Mouse (Mus musculus) effector memory CD4-positive, alpha-beta T cell, adult 7 months (primary cell): ENCODE data around the gene Sytl3. TPM values are rescaled to one million over a fixed set of nuclear protein-coding genes. Genes with fewer than 3 reads are reported as not detected.

Source experiments
- polyA plus RNA-seq: library from polyadenylated mRNA; unstranded; fragments of 100-300 nt; shearing (Covaris generic); gene quantifications from one replicate; pipeline ENCODE4 v1.2.1, GENCODE M21; 2017

Gene Sytl3
- polyA plus RNA-seq, result 239 TPM

DNA sequence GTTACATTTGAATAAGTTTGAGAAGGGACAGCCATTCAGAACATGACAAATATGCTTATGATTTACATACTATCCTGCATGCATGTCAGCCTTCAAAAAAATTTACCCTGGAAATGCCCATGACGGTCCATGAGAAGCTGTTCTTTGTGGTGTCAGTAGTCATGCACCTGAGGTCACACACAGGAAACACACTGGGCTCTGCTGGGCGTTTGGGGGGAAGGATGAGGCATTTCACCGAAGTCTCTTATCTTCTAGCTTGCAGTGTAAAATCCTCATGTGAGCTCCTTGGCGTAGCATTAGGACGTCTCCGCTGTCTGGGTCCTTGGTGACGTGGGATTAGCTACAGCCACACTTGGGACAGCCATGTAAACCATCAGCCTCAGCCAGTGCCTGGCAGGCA is at the start of gene Sytl3:
TSS of gene Sytl3 (plus strand) at position 293 of the 400 bp plus-strand sequence.

GRCm38 (mm10) chr17:6655567-6656281 is 3.2 kb upstream of the Sytl3 start, which contains the start of gene Dynlt1f:
Gene Dynlt1f, minus strand, starts transcription at chr17:6655900.

GRCm38 (mm10) chr17:6782611-6783005 is 123.7 kb downstream of the Sytl3 start, which contains the start of gene Ezr:
Gene Ezr, minus strand, starts transcription at chr17:6782784.

Other genes starting within 250 kb of the Sytl3 start
- gene Dynlt1b, start 229.0 kb upstream of the Sytl3 start, polyA plus RNA-seq, result 39.7 TPM
- 23.1 TPM for gene Dynlt1c, start 57.4 kb upstream of the Sytl3 start, polyA plus RNA-seq
- gene Dynlt1f, start 3.2 kb upstream of the Sytl3 start, polyA plus RNA-seq, result 52.2 TPM
- gene Ezr, start 123.7 kb downstream of the Sytl3 start, polyA plus RNA-seq, result 553 TPM